Mouse (Mus musculus): ENCODE measurements at regions not wholly inside any gene's neighbourhood (a gene's known extent, or its start where the extent isn't known, plus 50 kb on each side); places are given as distances from the start of the nearest gene placed in this dataset.

- no peak for DNase-seq (ENCODE audit: low read depth, low spot score)
Measured at GRCm38 (mm10) chr3:16941146-16941545, 934.9 kb upstream of the Gm5150 start.

GRCm38 (mm10) chr3:16939533-16939932 lies 933.3 kb upstream of the Gm5150 start:
- no peak for DNase-seq (ENCODE audit: low read depth, low spot score)

GRCm38 (mm10) chr3:16939127-16939526 lies 932.9 kb upstream of the Gm5150 start:
- DNase-seq (ENCODE audit: low read depth, low spot score): no peak

GRCm38 (mm10) chr3:16938491-16939001 lies 932.3 kb upstream of the Gm5150 start:
- no peak for DNase-seq (ENCODE audit: low read depth, low spot score)

- DNase-seq (ENCODE audit: low read depth, low spot score): no peak
Measured at GRCm38 (mm10) chr3:16930299-16930698, 924.1 kb upstream of the Gm5150 start.

- DNase-seq (ENCODE audit: low read depth, low spot score): no peak
Measured at GRCm38 (mm10) chr3:16929846-16930245, 923.6 kb upstream of the Gm5150 start.

GRCm38 (mm10) chr3:16924018-16924417 lies 917.8 kb upstream of the Gm5150 start:
- no peak for DNase-seq (ENCODE audit: low read depth, low spot score)

GRCm38 (mm10) chr3:16923234-16923914 lies 917.1 kb upstream of the Gm5150 start:
- no peak for DNase-seq (ENCODE audit: low read depth, low spot score)

- no peak for DNase-seq (ENCODE audit: low read depth, low spot score)
Measured at GRCm38 (mm10) chr3:16921330-16921729, 915.1 kb upstream of the Gm5150 start.

GRCm38 (mm10) chr3:16918374-16918773 lies 912.1 kb upstream of the Gm5150 start:
- no peak for DNase-seq (ENCODE audit: low read depth, low spot score)

GRCm38 (mm10) chr3:16916072-16916403 lies 909.8 kb upstream of the Gm5150 start:
- no peak for DNase-seq (ENCODE audit: low read depth, low spot score)

- DNase-seq (ENCODE audit: low read depth, low spot score): no peak
Measured at GRCm38 (mm10) chr3:16915389-16916071, 909.3 kb upstream of the Gm5150 start.

GRCm38 (mm10) chr3:16888132-16888531 lies 881.9 kb upstream of the Gm5150 start:
- no peak for DNase-seq (ENCODE audit: low read depth, low spot score)

GRCm38 (mm10) chr3:16872337-16873117 lies 866.3 kb upstream of the Gm5150 start:
- no peak for DNase-seq (ENCODE audit: low read depth, low spot score)

GRCm38 (mm10) chr3:16860034-16860433 lies 853.8 kb upstream of the Gm5150 start:
- DNase-seq (ENCODE audit: low read depth, low spot score): no peak

- DNase-seq (ENCODE audit: low read depth, low spot score): no peak
Measured at GRCm38 (mm10) chr3:16858931-16859330, 852.7 kb upstream of the Gm5150 start.

GRCm38 (mm10) chr3:16855251-16855650 lies 849.0 kb upstream of the Gm5150 start:
- DNase-seq (ENCODE audit: low read depth, low spot score): no peak

- DNase-seq (ENCODE audit: low read depth, low spot score): no peak
Measured at GRCm38 (mm10) chr3:16853992-16854391, 847.8 kb upstream of the Gm5150 start.

- DNase-seq (ENCODE audit: low read depth, low spot score): no peak
Measured at GRCm38 (mm10) chr3:16846785-16847520, 840.7 kb upstream of the Gm5150 start.

- no peak for DNase-seq (ENCODE audit: low read depth, low spot score)
Measured at GRCm38 (mm10) chr3:16820536-16820935, 814.3 kb upstream of the Gm5150 start.

- DNase-seq (ENCODE audit: low read depth, low spot score): no peak
Measured at GRCm38 (mm10) chr3:16819218-16820122, 813.2 kb upstream of the Gm5150 start.

Measured in 3T3-L1 (cell line).